Mouse (Mus musculus) midbrain, embryonic 15.5 days (tissue): ENCODE measurements at regions not wholly inside any gene's neighbourhood (a gene's known extent, or its start where the extent isn't known, plus 50 kb on each side); places are given as distances from the start of the nearest gene placed in this dataset.
A peak's percentile ranks its signal among the peaks of the same experiment; 100 is the strongest.

Source experiments
- ATAC-seq: fragments of 200-750 bp; cut with Nextera tagmentation; replicated peaks from 2 replicates; pipeline ENCODE4 v1.8.0; 2017; ENCODE audit warnings: moderate TSS enrichment
- H3K27ac ChIP-seq: fragments of 300-500 bp; sonication (generic); 2 replicates; pipeline ENCODE4 v1.5.1; 2015; ENCODE audit warnings: mild to moderate bottlenecking, inconsistent platforms
- H3K27me3 ChIP-seq: fragments of 300-500 bp; sonication (generic); replicated peaks from 2 replicates; pipeline ENCODE4 v1.6.1; 2015; ENCODE audit warnings: inconsistent platforms
- H3K36me3 ChIP-seq: fragments of 300-500 bp; sonication (generic); replicated peaks from 2 replicates; pipeline ENCODE4 v1.6.1; 2015; ENCODE audit warnings: inconsistent platforms
- H3K4me1 ChIP-seq: fragments of 300-500 bp; sonication (generic); 2 replicates; pipeline ENCODE4 v1.6.1; 2015; ENCODE audit warnings: inconsistent platforms
- H3K4me2 ChIP-seq: fragments of 300-500 bp; sonication (generic); 2 replicates; pipeline ENCODE4 v1.6.1; 2015; ENCODE audit warnings: inconsistent platforms, mild to moderate bottlenecking, moderate library complexity
- H3K4me3 ChIP-seq: fragments of 300-500 bp; sonication (generic); 2 replicates; pipeline ENCODE4 v1.5.1; 2015; ENCODE audit warnings: mild to moderate bottlenecking, inconsistent platforms
- H3K9ac ChIP-seq: fragments of 300-500 bp; sonication (generic); 2 replicates; pipeline ENCODE4 v1.6.1; 2015; ENCODE audit warnings: mild to moderate bottlenecking, inconsistent platforms
- H3K9me3 ChIP-seq: fragments of 300-500 bp; sonication (generic); 2 replicates; pipeline ENCODE4 v1.6.1; 2016; ENCODE audit warnings: inconsistent platforms
- WGBS: fragments of 180-500 bp; shearing (Covaris S2); methylation state at CpG from one replicate; pipeline ENCODE4 v1.1.7; 2015; ENCODE audit warnings: mixed read lengths; 5-methylcytosine and 5-hydroxymethylcytosine counted together

- 62% methylated on average over 1 of the region's 1 CpGs for whole genome bisulfite sequencing
- Histone ChIP-seq H3K4me2 (no peak overlapping the region), H3K9me3 (no peaks in the 10 kb centered on the region), H3K36me3 (no peaks in the 10 kb centered on the region), H3K4me3 (no peak overlapping the region), H3K27ac (no peak overlapping the region), H3K9ac (no peak overlapping the region), H3K27me3 (no peaks in the 10 kb centered on the region), H3K4me1 (no peaks in the 10 kb centered on the region)
- no peak for ATAC-seq
These were observed 480.9 kb upstream of the Mctp2 start for GRCm38 (mm10) chr7:72787306-72787705.

GRCm38 (mm10) chr7:72788261-72788660 is 481.9 kb upstream of the Mctp2 start:
- Histone ChIP-seq H3K9ac (no peak overlapping the region), H3K27ac (no peak overlapping the region), H3K4me2 (no peak overlapping the region), H3K4me1 (no peaks in the 10 kb centered on the region), H3K27me3 (no peaks in the 10 kb centered on the region), H3K9me3 (no peaks in the 10 kb centered on the region), H3K4me3 (no peak overlapping the region), H3K36me3 (no peaks in the 10 kb centered on the region)
- 67% methylated on average over 2 of the region's 2 CpGs for WGBS
- ATAC-seq, result no peak

DNA sequence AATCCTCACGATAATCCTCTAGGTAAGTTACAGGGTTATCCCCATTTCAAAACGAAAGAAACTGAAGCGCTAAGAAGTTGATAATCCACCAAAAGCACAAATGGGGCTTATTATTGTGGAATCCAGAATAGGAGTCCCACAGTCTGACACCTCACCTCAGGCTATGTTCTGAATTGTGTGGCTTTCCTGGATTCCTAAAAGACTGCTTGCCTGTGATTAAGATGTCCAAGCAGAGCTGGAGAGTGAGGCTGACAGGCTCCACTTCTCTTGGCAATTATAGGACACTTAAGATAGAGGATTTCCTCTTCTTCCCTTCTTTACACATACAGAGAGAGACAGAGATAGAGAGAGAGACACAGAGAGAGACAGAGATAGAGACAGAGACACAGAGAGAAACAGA is 515.7 kb upstream of the Mctp2 start:
- WGBS, result 46% methylated on average over 3 of the region's 3 CpGs
- H3K36me3 ChIP-seq, result no peaks in the 10 kb centered on the region
- no peak for ATAC-seq

DNA sequence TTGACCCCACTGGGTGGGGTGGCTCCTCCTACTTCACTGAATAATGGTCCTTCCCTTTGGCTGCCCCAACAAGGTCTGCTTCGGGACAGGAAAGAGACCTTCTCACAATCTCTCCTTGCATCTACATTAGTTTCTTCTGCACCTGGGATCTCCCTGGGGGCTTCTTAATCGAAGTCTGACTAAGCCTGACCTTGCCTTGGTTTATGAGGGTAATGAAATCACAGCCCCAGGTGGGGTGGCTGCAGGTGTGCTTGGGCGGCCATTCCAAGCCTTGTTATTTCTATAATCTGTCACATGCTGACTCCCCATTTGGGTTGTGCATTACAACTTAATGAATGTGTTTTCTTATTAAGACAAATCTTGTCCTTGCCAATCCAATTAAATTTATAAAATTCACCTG is 520.2 kb upstream of the Mctp2 start:
- Histone ChIP-seq H3K4me3 (no peak overlapping the region), H3K36me3 (no peaks in the 10 kb centered on the region), H3K4me1 (no peaks in the 10 kb centered on the region), H3K27me3 (no peaks in the 10 kb centered on the region), H3K9ac (no peak overlapping the region), H3K4me2 (no peak overlapping the region), H3K9me3 (no peaks in the 10 kb centered on the region), H3K27ac (no peak overlapping the region)
- WGBS, result 83% methylated on average over 3 of the region's 3 CpGs
- no peak for ATAC-seq

More for the DNA sequence above, 515.7 kb upstream of the Mctp2 start:
- Histone ChIP-seq H3K9me3 (no peaks in the 10 kb centered on the region), H3K9ac (no peak overlapping the region), H3K4me1 (no peaks in the 10 kb centered on the region), H3K4me2 (no peak overlapping the region), H3K27ac (no peak overlapping the region), H3K27me3 (no peaks in the 10 kb centered on the region), H3K4me3 (no peak overlapping the region)

DNA sequence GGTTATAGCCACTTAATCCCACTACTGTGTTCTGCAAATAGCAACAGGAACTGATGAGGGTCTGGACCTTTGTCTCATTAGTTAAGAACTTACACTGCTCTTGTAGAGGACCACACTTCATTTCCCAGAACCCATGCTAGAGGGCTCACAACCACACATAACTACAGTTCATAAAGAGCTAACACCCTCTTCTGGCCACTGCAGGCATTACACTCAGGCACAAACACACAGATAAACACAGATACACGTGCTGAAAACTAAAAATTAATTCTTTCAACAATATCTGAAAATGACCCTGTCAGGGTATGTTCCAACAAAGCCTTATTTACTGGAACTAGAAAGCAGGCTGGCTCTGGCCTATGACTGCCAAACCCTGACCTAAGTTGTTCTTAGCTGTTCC is 529.0 kb upstream of the Mctp2 start:
- H3K4me3 ChIP-seq, result no peak overlapping the region
- no peak for ATAC-seq
- H3K4me2 ChIP-seq, result no peak overlapping the region
- no peak overlapping the region for H3K27ac ChIP-seq
- H3K36me3 ChIP-seq, result no peaks in the 10 kb centered on the region
- no peaks in the 10 kb centered on the region for H3K9me3 ChIP-seq
- H3K27me3 ChIP-seq, result no peaks in the 10 kb centered on the region
- WGBS, result 98% methylated on average over 1 of the region's 1 CpGs
- H3K4me1 ChIP-seq, result peaks cover 21% of the 10 kb centered on the region
- H3K9ac ChIP-seq, result no peak overlapping the region

- Histone ChIP-seq H3K4me1 (peaks cover 21% of the 10 kb centered on the region), H3K4me2 (no peak overlapping the region), H3K27me3 (no peaks in the 10 kb centered on the region), H3K27ac (no peak overlapping the region), H3K9me3 (no peaks in the 10 kb centered on the region), H3K36me3 (no peaks in the 10 kb centered on the region), H3K9ac (no peak overlapping the region), H3K4me3 (no peak overlapping the region)
- 59% methylated on average over 4 of the region's 4 CpGs for WGBS
- no peak for ATAC-seq
These were observed 529.6 kb upstream of the Mctp2 start for GRCm38 (mm10) chr7:72836026-72836425.

DNA sequence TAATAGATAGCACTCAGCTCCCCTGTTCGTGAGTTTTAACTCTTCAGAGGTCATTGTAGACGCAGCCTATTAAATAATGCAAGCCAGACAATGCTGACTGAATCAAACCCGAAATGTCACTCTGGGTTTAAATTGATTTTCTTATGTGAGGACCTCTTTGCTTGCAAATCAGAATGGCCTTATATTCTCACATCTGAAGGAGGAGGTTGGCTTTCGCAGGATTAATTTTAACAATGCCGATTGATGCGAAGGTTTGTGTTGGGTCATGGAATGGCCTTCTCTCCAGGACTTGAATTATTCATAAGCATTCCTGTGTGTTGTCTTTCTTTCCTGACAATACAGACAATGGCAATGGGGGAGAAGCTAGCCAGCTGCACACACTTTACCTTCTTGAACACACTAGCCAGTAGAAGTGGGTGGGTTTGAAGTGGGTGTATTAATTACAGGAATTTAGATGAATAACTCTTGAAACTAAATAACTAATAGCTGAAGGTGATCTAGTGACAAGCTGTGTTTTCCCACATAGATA is 530.1 kb upstream of the Mctp2 start:
- Histone ChIP-seq H3K4me2 (no peak overlapping the region), H3K9me3 (no peaks in the 10 kb centered on the region), H3K4me1 (peaks cover 21% of the 10 kb centered on the region), H3K9ac (no peak overlapping the region), H3K27ac (peak overlapping the region; percentile 28; the same call in 1 of the 2 replicates), H3K27me3 (no peaks in the 10 kb centered on the region), H3K4me3 (no peak overlapping the region), H3K36me3 (no peaks in the 10 kb centered on the region)
- ATAC-seq, result no peak
- WGBS, result 13% methylated on average over 6 of the region's 6 CpGs

DNA sequence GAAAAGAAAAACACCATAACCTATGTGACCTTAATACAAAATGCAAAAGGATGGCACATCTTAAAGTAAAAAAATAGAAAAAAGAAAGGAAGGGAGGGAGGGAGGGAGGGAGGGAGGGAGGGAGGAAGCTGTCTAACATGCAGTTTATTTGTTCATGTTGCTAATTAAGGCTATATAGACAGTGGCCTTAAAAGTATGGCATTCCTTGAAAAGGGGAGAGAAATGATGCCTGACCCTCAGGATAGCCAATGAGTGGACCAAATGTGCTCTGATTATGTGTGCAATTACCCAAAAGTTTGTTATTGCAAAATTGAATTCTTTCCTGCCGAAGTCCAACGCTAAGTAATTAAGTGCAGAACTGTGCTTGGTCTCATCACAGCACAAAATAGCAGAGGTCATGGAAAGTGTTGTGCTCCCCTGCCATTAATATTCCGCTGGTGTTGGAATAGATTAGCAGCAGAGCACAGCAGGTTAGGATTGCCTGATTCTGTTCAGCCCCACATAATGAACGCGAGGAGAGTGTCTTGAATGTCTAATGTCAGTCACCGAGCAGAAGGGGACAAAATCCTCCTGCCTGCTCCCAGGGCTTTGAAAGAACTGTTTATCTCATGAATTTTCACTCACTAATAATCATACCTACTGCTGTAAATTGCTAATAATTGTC is 531.7 kb upstream of the Mctp2 start:
- no peaks in the 10 kb centered on the region for H3K27me3 ChIP-seq
- ATAC-seq, result peak; percentile 82
- H3K4me1 ChIP-seq, result peaks cover 21% of the 10 kb centered on the region
- peak overlapping the region; percentile 57 for H3K27ac ChIP-seq
- H3K36me3 ChIP-seq, result no peaks in the 10 kb centered on the region
- H3K9me3 ChIP-seq, result no peaks in the 10 kb centered on the region
- H3K9ac ChIP-seq, result no peak overlapping the region
- 2% methylated on average over 6 of the region's 6 CpGs for WGBS
- H3K4me3 ChIP-seq, result no peak overlapping the region
- no peak overlapping the region; the same call in 1 of the 2 replicates for H3K4me2 ChIP-seq

DNA sequence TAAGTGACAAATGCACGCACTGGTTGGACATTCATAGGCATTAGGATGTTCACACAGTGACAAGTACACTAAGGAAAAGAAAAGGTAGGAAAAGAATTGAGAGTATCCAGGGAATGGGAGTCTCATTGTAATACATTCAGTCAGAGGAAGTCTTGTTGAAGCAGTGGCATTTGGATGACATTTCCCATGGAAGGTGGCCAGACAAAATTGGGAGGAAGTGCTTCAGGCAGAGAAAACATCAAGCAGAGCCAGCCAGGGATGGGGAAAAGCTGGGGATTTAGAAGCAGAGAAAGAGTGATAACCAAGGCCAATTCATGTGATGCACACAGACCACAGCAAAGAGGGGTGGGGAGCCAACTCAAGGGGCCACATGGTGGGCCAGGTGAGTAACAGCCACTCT is 524.0 kb upstream of the Rgma start:
- no peak for ATAC-seq
- no peak overlapping the region for H3K9ac ChIP-seq
- 79% methylated on average over 1 of the region's 1 CpGs for WGBS
- H3K9me3 ChIP-seq, result no peaks in the 10 kb centered on the region
- H3K36me3 ChIP-seq, result no peaks in the 10 kb centered on the region
- no peak overlapping the region for H3K4me3 ChIP-seq
- H3K27ac ChIP-seq, result no peak overlapping the region
- no peaks in the 10 kb centered on the region for H3K4me1 ChIP-seq
- no peak overlapping the region for H3K4me2 ChIP-seq
- H3K27me3 ChIP-seq, result no peaks in the 10 kb centered on the region

DNA sequence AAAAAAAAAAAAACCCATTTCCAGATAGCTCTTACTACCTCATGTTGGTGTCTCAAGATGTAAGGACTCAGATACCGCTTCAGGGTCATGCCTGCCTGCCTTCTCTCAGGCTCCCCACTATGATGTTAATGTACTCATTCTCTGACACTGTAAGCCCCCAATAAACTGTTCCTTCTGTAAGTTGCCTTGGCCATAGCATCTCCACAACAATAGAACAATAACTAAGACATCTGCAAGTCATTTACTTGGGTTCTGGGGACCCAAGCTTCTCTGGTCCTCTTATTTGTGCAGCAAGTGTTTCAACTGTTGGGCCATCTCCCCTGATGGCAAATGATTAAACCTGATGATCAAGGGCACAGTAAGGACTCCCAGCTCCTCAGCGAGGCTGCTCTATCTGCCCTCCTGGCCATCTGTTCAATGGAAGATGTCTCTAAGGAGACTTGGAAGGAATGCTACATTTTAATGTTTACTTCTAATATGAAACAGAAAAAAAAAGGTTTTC is 520.8 kb upstream of the Rgma start:
- Histone ChIP-seq H3K36me3 (no peaks in the 10 kb centered on the region), H3K9me3 (no peaks in the 10 kb centered on the region), H3K4me1 (no peaks in the 10 kb centered on the region), H3K4me3 (no peak overlapping the region), H3K27me3 (no peaks in the 10 kb centered on the region), H3K27ac (no peak overlapping the region), H3K9ac (no peak overlapping the region), H3K4me2 (no peak overlapping the region)
- ATAC-seq, result no peak
- WGBS, result 83% methylated on average over 2 of the region's 2 CpGs

DNA sequence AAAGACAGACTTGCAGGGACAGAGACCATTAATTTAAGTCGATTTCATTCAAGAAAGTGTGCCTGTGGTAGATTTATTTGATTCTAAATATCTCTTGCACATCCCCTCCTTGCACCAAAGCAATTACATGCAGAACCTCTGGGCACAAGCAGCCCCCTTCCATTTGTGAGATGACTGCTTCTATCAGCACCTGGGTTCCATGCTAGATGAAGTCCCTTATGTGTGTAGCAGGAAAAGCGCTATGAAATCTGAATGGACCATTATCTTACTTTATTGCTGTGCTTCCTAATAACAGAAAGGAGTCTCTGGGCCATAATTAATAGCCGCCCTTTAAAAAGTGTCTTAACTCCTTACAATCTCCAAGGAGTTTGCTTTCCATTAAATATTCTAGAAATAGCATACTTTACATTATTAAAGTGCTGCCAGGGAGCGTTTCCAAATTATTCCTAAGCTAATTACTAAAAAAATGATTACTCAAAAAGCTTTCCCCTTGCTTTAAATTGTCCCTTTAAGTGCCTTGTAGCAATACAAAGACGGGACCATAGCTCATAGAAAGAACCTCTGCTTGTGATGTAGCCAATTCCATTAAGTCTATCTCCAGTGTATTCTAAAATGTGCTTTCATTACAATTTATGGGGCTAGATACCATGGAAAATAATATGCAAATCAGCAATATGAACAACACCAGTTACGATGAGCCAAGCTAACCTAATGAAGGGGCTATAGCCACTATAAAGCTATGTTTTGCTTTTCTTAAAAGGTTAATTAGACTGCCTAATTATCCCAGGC is 508.1 kb upstream of the Rgma start:
- 62% methylated on average over 6 of the region's 6 CpGs for WGBS
- 0 out of 2 replicates have a peak overlapping the region, but pooled peaks have one; percentile 38 for H3K27ac ChIP-seq
- no peak overlapping the region for H3K9ac ChIP-seq
- H3K4me1 ChIP-seq, result peaks cover 3% of the 10 kb centered on the region; the same call in 1 of the 2 replicates
- H3K27me3 ChIP-seq, result no peaks in the 10 kb centered on the region
- H3K36me3 ChIP-seq, result no peaks in the 10 kb centered on the region
- no peaks in the 10 kb centered on the region for H3K9me3 ChIP-seq
- no peak overlapping the region for H3K4me2 ChIP-seq
- no peak for ATAC-seq
- no peak overlapping the region for H3K4me3 ChIP-seq

DNA sequence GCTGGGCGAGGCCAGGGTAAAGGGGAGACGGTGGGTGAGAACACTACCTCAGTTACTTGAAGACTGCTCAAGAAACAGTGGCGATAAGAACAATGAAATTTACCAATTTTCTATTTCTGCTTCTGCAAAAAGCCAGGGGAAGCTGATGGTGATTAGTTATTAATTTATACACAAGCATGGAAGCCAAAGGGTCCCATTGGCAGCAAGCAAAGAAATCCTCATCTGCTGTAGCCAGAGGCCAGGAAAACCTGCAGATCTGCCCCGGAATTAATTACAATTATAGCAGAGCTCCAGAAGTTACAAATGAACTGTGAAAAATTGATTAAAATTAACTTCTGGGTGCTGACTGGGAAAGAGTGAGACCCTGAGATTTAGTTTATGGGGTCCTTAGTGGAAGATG is 506.2 kb upstream of the Rgma start:
- H3K27me3 ChIP-seq, result no peaks in the 10 kb centered on the region
- no peak for ATAC-seq
- WGBS, result 78% methylated on average over 4 of the region's 4 CpGs
- H3K27ac ChIP-seq, result 0 out of 2 replicates have a peak overlapping the region, but pooled peaks have one; percentile 1
- H3K4me2 ChIP-seq, result no peak overlapping the region
- peaks cover 3% of the 10 kb centered on the region; the same call in 1 of the 2 replicates for H3K4me1 ChIP-seq
- no peak overlapping the region for H3K4me3 ChIP-seq
- H3K9ac ChIP-seq, result no peak overlapping the region
- H3K9me3 ChIP-seq, result no peaks in the 10 kb centered on the region
- H3K36me3 ChIP-seq, result no peaks in the 10 kb centered on the region
